In genomic region chr6:117250051-117250450, GRCm38 (mm10) we compare ENCODE assay signal across 13 mouse cellular contexts.
A peak's percentile ranks its signal among the peaks of the same experiment; 100 is the strongest.
DNase-seq lines count a peak whose midpoint lies in the region; ATAC-seq lines count a peak whose summit lies in the region.
"Had no signal": no experiment of that assay in that cellular context is flagged by ENCODE, and none has a peak within 500 bp of the region (broad histone marks: within the 10 kb centered on the region; RNA-seq: fewer than 3 reads in every experiment).

No protein-coding gene starts in this region.

- peaks cover 3% of the 10 kb centered on the region; the same call in 1 of the 2 replicates for H3K27me3 ChIP-seq in heart, embryonic 10.5 days (ENCODE audit: insufficient read depth, poor library complexity, severe bottlenecking)
- no peaks in the 10 kb centered on the region for H3K27me3 ChIP-seq in midbrain, embryonic 11.5 days (ENCODE audit: control insufficient read depth, insufficient read depth, low read length)
- no peaks in the 10 kb centered on the region for H3K27me3 ChIP-seq in midbrain, embryonic 10.5 days (ENCODE audit: low read depth, poor library complexity, severe bottlenecking)
- H3K27me3 ChIP-seq: midbrain, embryonic 15.5 days had no signal

- no peak overlapping the region for H3K4me2 ChIP-seq in midbrain, embryonic 11.5 days
- H3K4me2 ChIP-seq: lung, embryonic 14.5 days; midbrain, embryonic 15.5 days had no signal

- H3K4me1 ChIP-seq in heart, embryonic 10.5 days, result peaks cover 82% of the 10 kb centered on the region
- peaks cover 8% of the 10 kb centered on the region; the same call in 1 of the 2 replicates for H3K4me1 ChIP-seq in midbrain, embryonic 11.5 days (ENCODE audit: control insufficient read depth, insufficient read depth, low read length)
- H3K4me1 ChIP-seq in midbrain, embryonic 10.5 days, result peaks cover 26% of the 10 kb centered on the region
- H3K4me1 ChIP-seq: midbrain, embryonic 15.5 days had no signal

- no peak for DNase-seq in heart, embryonic 10.5 days (ENCODE audit: low spot score)
- DNase-seq in heart, adult 9 months (ENCODE audit: low spot score in 2 of 2), result no peak
- peak; percentile 78 for DNase-seq in midbrain, embryonic 11.5 days (ENCODE audit: low spot score, missing footprints)
- no peak for DNase-seq in midbrain, embryonic 10.5 days (ENCODE audit: low spot score)
- peak; percentile 53 for DNase-seq in R1 (ENCODE audit: low read depth, low spot score)
- DNase-seq in testis, postnatal 14 days (ENCODE audit: low spot score), result peak; percentile 31
- DNase-seq in thymus, postnatal 10 days (ENCODE audit: low spot score in 2 of 2), result no peak
- DNase-seq: right cerebral cortex, postnatal 14 days had no signal

- no peak overlapping the region for H3K9ac ChIP-seq in midbrain, embryonic 11.5 days (ENCODE audit: low read length)
- H3K9ac ChIP-seq: lung, embryonic 14.5 days; midbrain, embryonic 15.5 days had no signal

- H3K9me3 ChIP-seq in heart, embryonic 10.5 days, result no peaks in the 10 kb centered on the region
- no peaks in the 10 kb centered on the region for H3K9me3 ChIP-seq in midbrain, embryonic 11.5 days (ENCODE audit: control insufficient read depth, low read length)
- H3K9me3 ChIP-seq in midbrain, embryonic 10.5 days (replicated peaks), result no peaks in the 10 kb centered on the region
- H3K9me3 ChIP-seq: midbrain, embryonic 15.5 days had no signal

- ATAC-seq in midbrain, embryonic 11.5 days (ENCODE audit: low FRiP score), result no peak
- ATAC-seq: CD4-positive, CD25-positive, alpha-beta regulatory T cell, adult 4 months; inflammation-experienced regulatory T-cells, adult 6 months; midbrain, embryonic 15.5 days had no signal

- WGBS in heart, embryonic 10.5 days, result 58% methylated on average over 2 of the region's 2 CpGs
- 44% methylated on average over 2 of the region's 2 CpGs for WGBS in midbrain, embryonic 11.5 days
- WGBS in midbrain, embryonic 10.5 days, result 57% methylated on average over 2 of the region's 2 CpGs

- peak overlapping the region; percentile 47; the same call in 1 of the 2 replicates for H3K27ac ChIP-seq in heart, embryonic 10.5 days
- H3K27ac ChIP-seq in midbrain, embryonic 11.5 days (ENCODE audit: low read depth, low read length), result no peak overlapping the region
- no peak overlapping the region for H3K27ac ChIP-seq in midbrain, embryonic 10.5 days (replicated peaks)
- H3K27ac ChIP-seq: macrophage; midbrain, embryonic 15.5 days had no signal

- H3K36me3 ChIP-seq in heart, embryonic 10.5 days, result no peaks in the 10 kb centered on the region
- no peaks in the 10 kb centered on the region for H3K36me3 ChIP-seq in midbrain, embryonic 11.5 days (ENCODE audit: control insufficient read depth, insufficient read depth, low read length)
- no peaks in the 10 kb centered on the region for H3K36me3 ChIP-seq in midbrain, embryonic 10.5 days
- H3K36me3 ChIP-seq: midbrain, embryonic 15.5 days had no signal

- H3K4me3 ChIP-seq in heart, embryonic 10.5 days, result no peak overlapping the region
- H3K4me3 ChIP-seq in midbrain, embryonic 11.5 days (ENCODE audit: low read depth, low read length), result no peak overlapping the region
- no peak overlapping the region for H3K4me3 ChIP-seq in midbrain, embryonic 10.5 days
- H3K4me3 ChIP-seq: midbrain, embryonic 15.5 days had no signal

Comparison
In these comparisons a context has a peak if more than half of its experiments do, and no peak if none do; other contexts are left out.
1. DNase-seq: peak in midbrain, embryonic 11.5 days (single experiment), R1 (single experiment) and testis, postnatal 14 days (single experiment); none in heart, embryonic 10.5 days (single experiment), heart, adult 9 months (0 of 2), midbrain, embryonic 10.5 days (single experiment) and thymus, postnatal 10 days (0 of 2).